Mouse (Mus musculus) forebrain, embryonic 15.5 days (tissue): ENCODE data around the gene Pank2. TPM values are rescaled to one million over a fixed set of nuclear protein-coding genes. Genes with fewer than 3 reads are reported as not detected.

Source experiments
- microRNA-seq: library from miRNA; unstranded; fragments of <30 nt; microRNA quantifications from one replicate; pipeline ENCODE4, GENCODE M21; 2016
- polyA plus RNA-seq: library from polyadenylated mRNA; unstranded; fragments of >200 nt; fragmentation: Nextera tagmentation; extraction: Ambion mirVana; gene quantifications from 2 replicates; pipeline ENCODE4 v1.2.1, GENCODE M21; 2015

Gene Pank2
- polyA plus RNA-seq, 1 experiment from 2014 or later, result 37.0 TPM

Small RNAs within 50 kb of the gene (microRNA-seq; reads per million reads assigned to microRNA genes)
- gene Mir103-2, result 45.7 reads per million, percentile 42 among the genes with 10 or more reads in this experiment

Other genes with a start within 250 kb of the Pank2 start
- gene Gfra4, start 219.4 kb upstream of the Pank2 start, polyA plus RNA-seq, result 30.0 and 30.9 TPM in 2 replicates
- 0.60 and 0.70 TPM in 2 replicates for gene Adam33, start 198.7 kb upstream of the Pank2 start, polyA plus RNA-seq
- 0.19 and 0.24 TPM in 2 replicates for gene Siglec1, start 175.7 kb upstream of the Pank2 start, polyA plus RNA-seq
- gene Hspa12b, start 135.2 kb upstream of the Pank2 start, polyA plus RNA-seq, result 3.7 TPM in 2 replicates
- gene Gm11037, start 129.0 kb upstream of the Pank2 start, polyA plus RNA-seq, result not detected in 2 replicates
- gene 1700037H04Rik, start 102.4 kb upstream of the Pank2 start, polyA plus RNA-seq, result 88.7 and 95.4 TPM in 2 replicates
- gene Cenpb, start 82.4 kb upstream of the Pank2 start, polyA plus RNA-seq, result 18.8 and 19.7 TPM in 2 replicates
- 36.4 and 37.9 TPM in 2 replicates for gene Cdc25b, start 75.5 kb upstream of the Pank2 start, polyA plus RNA-seq
- gene Spef1, start 75.2 kb upstream of the Pank2 start, polyA plus RNA-seq, result 13.0 and 13.2 TPM in 2 replicates
- gene Ap5s1, start 55.4 kb upstream of the Pank2 start, polyA plus RNA-seq, result 36.5 and 37.0 TPM in 2 replicates
- 5.9 and 6.4 TPM in 2 replicates for gene Mavs, start 28.4 kb upstream of the Pank2 start, polyA plus RNA-seq
- 20.5 and 20.6 TPM in 2 replicates for gene Rnf24, start 90.4 kb downstream of the Pank2 start, polyA plus RNA-seq
- 55.6 and 63.3 TPM in 2 replicates for gene Smox, start 229.0 kb downstream of the Pank2 start, polyA plus RNA-seq